Mouse (Mus musculus): ENCODE measurements around the gene Fgf22.

Gene Fgf22

GRCm38 (mm10) chr10:79754856-79755516 is at the start of gene Fgf22:
Gene Fgf22, plus strand, starts transcription at chr10:79755076.
- peak; percentile 52 for DNase-seq (ENCODE audit: low read depth, low spot score)

- DNase-seq (ENCODE audit: low read depth, low spot score): no peak
Measured at GRCm38 (mm10) chr10:79705951-79706350, 48.9 kb upstream of the Fgf22 start.

- no peak for DNase-seq (ENCODE audit: low read depth, low spot score)
Measured at GRCm38 (mm10) chr10:79706406-79707094, 48.3 kb upstream of the Fgf22 start.

GRCm38 (mm10) chr10:79707162-79707561 is 47.7 kb upstream of the Fgf22 start:
- no peak for DNase-seq (ENCODE audit: low read depth, low spot score)

GRCm38 (mm10) chr10:79707759-79708158 is 47.1 kb upstream of the Fgf22 start:
- no peak for DNase-seq (ENCODE audit: low read depth, low spot score)

- no peak for DNase-seq (ENCODE audit: low read depth, low spot score)
Measured at GRCm38 (mm10) chr10:79708668-79709067, 46.2 kb upstream of the Fgf22 start.

GRCm38 (mm10) chr10:79709307-79709706 is 45.6 kb upstream of the Fgf22 start:
- DNase-seq (ENCODE audit: low read depth, low spot score): no peak

GRCm38 (mm10) chr10:79712029-79712428 is 42.8 kb upstream of the Fgf22 start:
- no peak for DNase-seq (ENCODE audit: low read depth, low spot score)

- DNase-seq (ENCODE audit: low read depth, low spot score): peak; percentile 68
Measured at GRCm38 (mm10) chr10:79712499-79713126, 42.3 kb upstream of the Fgf22 start.

GRCm38 (mm10) chr10:79713163-79713562 is 41.7 kb upstream of the Fgf22 start:
- no peak for DNase-seq (ENCODE audit: low read depth, low spot score)

GRCm38 (mm10) chr10:79714996-79715395 is 39.9 kb upstream of the Fgf22 start:
- no peak for DNase-seq (ENCODE audit: low read depth, low spot score)

- DNase-seq (ENCODE audit: low read depth, low spot score): no peak
Measured at GRCm38 (mm10) chr10:79716254-79716987, 38.5 kb upstream of the Fgf22 start, which contains the start of gene Hcn2. Gene Hcn2, plus strand, starts transcription at chr10:79716634.

- DNase-seq (ENCODE audit: low read depth, low spot score): no peak
Measured at GRCm38 (mm10) chr10:79716988-79717355, 37.9 kb upstream of the Fgf22 start.

- DNase-seq (ENCODE audit: low read depth, low spot score): no peak
Measured at GRCm38 (mm10) chr10:79717640-79718357, 37.1 kb upstream of the Fgf22 start.

- no peak for DNase-seq (ENCODE audit: low read depth, low spot score)
Measured at GRCm38 (mm10) chr10:79721089-79721488, 33.8 kb upstream of the Fgf22 start.

GRCm38 (mm10) chr10:79723047-79723446 is 31.8 kb upstream of the Fgf22 start:
- no peak for DNase-seq (ENCODE audit: low read depth, low spot score)

- DNase-seq (ENCODE audit: low read depth, low spot score): no peak
Measured at GRCm38 (mm10) chr10:79723692-79724091, 31.2 kb upstream of the Fgf22 start.

GRCm38 (mm10) chr10:79726090-79726489 is 28.8 kb upstream of the Fgf22 start:
- no peak for DNase-seq (ENCODE audit: low read depth, low spot score)

GRCm38 (mm10) chr10:79728323-79729249 is 26.3 kb upstream of the Fgf22 start:
- DNase-seq (ENCODE audit: low read depth, low spot score): no peak

GRCm38 (mm10) chr10:79729357-79729965 is 25.4 kb upstream of the Fgf22 start:
- DNase-seq (ENCODE audit: low read depth, low spot score): no peak

Data from retina, postnatal 7 days (tissue).